Mouse (Mus musculus): Measurements from ENCODE around the gene Hba-x. TPM values are rescaled to one million over a fixed set of nuclear protein-coding genes. Genes with fewer than 3 reads are reported as not detected.
A peak's percentile ranks its signal among the peaks of the same experiment; 100 is the strongest.

Gene Hba-x
- polyA plus RNA-seq, 1 experiment from 2014 or later = 2,528 TPM

- Histone ChIP-seq H3K27ac (no peak overlapping the region; the same call in 1 of the 2 replicates), H3K4me1 (peaks cover 15% of the 10 kb centered on the region), H3K27me3 (ENCODE audit: low read depth, poor library complexity, severe bottlenecking) (no peaks in the 10 kb centered on the region), H3K4me3 (no peak overlapping the region), H3K36me3 (peaks cover 43% of the 10 kb centered on the region), H3K9me3 (replicated peaks) (no peaks in the 10 kb centered on the region)
- 74% methylated on average over 10 of the region's 10 CpGs for whole genome bisulfite sequencing
- no peak for DNase-seq (ENCODE audit: low spot score)
These were observed 13.4 kb upstream of the Hba-x start for GRCm38 (mm10) chr11:32262674-32263415.

- Histone ChIP-seq H3K27ac (peak overlapping the region; percentile 36; the same call in 1 of the 2 replicates), H3K27me3 (ENCODE audit: low read depth, poor library complexity, severe bottlenecking) (no peaks in the 10 kb centered on the region; the same call in 1 of the 2 replicates), H3K36me3 (peaks cover 25% of the 10 kb centered on the region), H3K4me3 (no peak overlapping the region), H3K4me1 (peaks cover 19% of the 10 kb centered on the region), H3K9me3 (replicated peaks) (no peaks in the 10 kb centered on the region)
- 93% methylated on average over 3 of the region's 3 CpGs for WGBS
- DNase-seq (ENCODE audit: low spot score) = no peak
These were observed 11.0 kb upstream of the Hba-x start for GRCm38 (mm10) chr11:32265117-32265738.

- Histone ChIP-seq H3K9me3 (replicated peaks) (no peaks in the 10 kb centered on the region), H3K36me3 (peaks cover 15% of the 10 kb centered on the region), H3K4me3 (no peak overlapping the region), H3K4me1 (peaks cover 19% of the 10 kb centered on the region), H3K27me3 (ENCODE audit: low read depth, poor library complexity, severe bottlenecking) (no peaks in the 10 kb centered on the region; the same call in 1 of the 2 replicates), H3K27ac (peak overlapping the region; percentile 0; the same call in 1 of the 2 replicates)
- WGBS = 92% methylated on average over 6 of the region's 6 CpGs
- DNase-seq (ENCODE audit: low spot score) = no peak
These were observed 10.0 kb upstream of the Hba-x start for GRCm38 (mm10) chr11:32266194-32266593.

GRCm38 (mm10) chr11:32266776-32267175 is 9.4 kb upstream of the Hba-x start:
- Histone ChIP-seq H3K9me3 (replicated peaks) (no peaks in the 10 kb centered on the region), H3K27me3 (ENCODE audit: low read depth, poor library complexity, severe bottlenecking) (no peaks in the 10 kb centered on the region; the same call in 1 of the 2 replicates), H3K4me1 (peaks cover 19% of the 10 kb centered on the region), H3K36me3 (peaks cover 11% of the 10 kb centered on the region), H3K27ac (peak overlapping the region; percentile 98), H3K4me3 (peak overlapping the region; percentile 84)
- WGBS = 35% methylated on average over 6 of the region's 6 CpGs
- no peak for DNase-seq (ENCODE audit: low spot score)

- peak within 1 kb of the TSS; percentile 98 for H3K27ac ChIP-seq
- H3K4me1 ChIP-seq = peaks cover 19% of the 10 kb centered on the region
- WGBS = under 1% methylated on average over 54 of the region's 54 CpGs
- no peaks in the 10 kb centered on the region; the same call in 1 of the 2 replicates for H3K27me3 ChIP-seq (ENCODE audit: low read depth, poor library complexity, severe bottlenecking)
- H3K4me3 ChIP-seq = peak within 1 kb of the TSS; percentile 84
- peak; percentile 96 for DNase-seq (ENCODE audit: low spot score)
- H3K9me3 ChIP-seq (replicated peaks) = no peaks in the 10 kb centered on the region
- H3K36me3 ChIP-seq = peaks cover 6% of the 10 kb centered on the region
These were observed 8.9 kb upstream of the Hba-x start, which contains the start of gene Nprl3 for GRCm38 (mm10) chr11:32267188-32267884. Gene Nprl3 (minus strand): TSS chr11:32267707.

- no peaks in the 10 kb centered on the region for H3K36me3 ChIP-seq
- WGBS = 33% methylated on average over 5 of the region's 5 CpGs
- H3K27me3 ChIP-seq (ENCODE audit: low read depth, poor library complexity, severe bottlenecking) = no peaks in the 10 kb centered on the region; the same call in 1 of the 2 replicates
- peak overlapping the region; percentile 84 for H3K4me3 ChIP-seq
- peak overlapping the region; percentile 98 for H3K27ac ChIP-seq
- DNase-seq (ENCODE audit: low spot score) = no peak
- H3K4me1 ChIP-seq = peaks cover 13% of the 10 kb centered on the region
- H3K9me3 ChIP-seq (replicated peaks) = no peaks in the 10 kb centered on the region
These were observed 8.2 kb upstream of the Hba-x start for GRCm38 (mm10) chr11:32267964-32268363.

GRCm38 (mm10) chr11:32268952-32269351 is 7.2 kb upstream of the Hba-x start:
- Histone ChIP-seq H3K27ac (no peak overlapping the region), H3K4me3 (no peak overlapping the region), H3K36me3 (no peaks in the 10 kb centered on the region), H3K4me1 (peaks cover 13% of the 10 kb centered on the region), H3K27me3 (ENCODE audit: low read depth, poor library complexity, severe bottlenecking) (no peaks in the 10 kb centered on the region; the same call in 1 of the 2 replicates), H3K9me3 (replicated peaks) (no peaks in the 10 kb centered on the region)
- DNase-seq (ENCODE audit: low spot score) = no peak
- WGBS = 80% methylated on average over 5 of the region's 5 CpGs

- no peaks in the 10 kb centered on the region for H3K36me3 ChIP-seq
- H3K9me3 ChIP-seq (replicated peaks) = no peaks in the 10 kb centered on the region
- peaks cover under 1% of the 10 kb centered on the region; the same call in 1 of the 2 replicates for H3K27me3 ChIP-seq (ENCODE audit: low read depth, poor library complexity, severe bottlenecking)
- no peak overlapping the region for H3K4me3 ChIP-seq
- 54% methylated on average over 4 of the region's 4 CpGs for WGBS
- H3K4me1 ChIP-seq = peaks cover 10% of the 10 kb centered on the region
- no peak overlapping the region for H3K27ac ChIP-seq
- DNase-seq (ENCODE audit: low spot score) = no peak
These were observed 5.0 kb upstream of the Hba-x start for GRCm38 (mm10) chr11:32271178-32271577.

GRCm38 (mm10) chr11:32277736-32278457 is 1.7 kb downstream of the Hba-x start:
- WGBS = 66% methylated on average over 21 of the region's 21 CpGs
- H3K4me3 ChIP-seq = no peak overlapping the region
- no peak overlapping the region for H3K27ac ChIP-seq
- DNase-seq (ENCODE audit: low spot score) = no peak
- H3K36me3 ChIP-seq = no peaks in the 10 kb centered on the region
- H3K4me1 ChIP-seq = no peaks in the 10 kb centered on the region
- H3K9me3 ChIP-seq (replicated peaks) = no peaks in the 10 kb centered on the region
- peaks cover 40% of the 10 kb centered on the region for H3K27me3 ChIP-seq (ENCODE audit: low read depth, poor library complexity, severe bottlenecking)

- Histone ChIP-seq H3K36me3 (no peaks in the 10 kb centered on the region), H3K27me3 (ENCODE audit: low read depth, poor library complexity, severe bottlenecking) (peaks cover 40% of the 10 kb centered on the region), H3K4me1 (no peaks in the 10 kb centered on the region), H3K9me3 (replicated peaks) (no peaks in the 10 kb centered on the region), H3K4me3 (no peak overlapping the region), H3K27ac (no peak overlapping the region)
- no peak for DNase-seq (ENCODE audit: low spot score)
- 82% methylated on average over 12 of the region's 12 CpGs for WGBS
These were observed 2.3 kb downstream of the Hba-x start for GRCm38 (mm10) chr11:32278458-32278957.

GRCm38 (mm10) chr11:32280646-32281045 is 4.4 kb downstream of the Hba-x start:
- H3K4me3 ChIP-seq = no peak overlapping the region
- H3K4me1 ChIP-seq = no peaks in the 10 kb centered on the region
- no peak for DNase-seq (ENCODE audit: low spot score)
- no peaks in the 10 kb centered on the region for H3K36me3 ChIP-seq
- H3K27me3 ChIP-seq (ENCODE audit: low read depth, poor library complexity, severe bottlenecking) = peaks cover 40% of the 10 kb centered on the region
- H3K9me3 ChIP-seq (replicated peaks) = no peaks in the 10 kb centered on the region
- 74% methylated on average over 2 of the region's 2 CpGs for WGBS
- no peak overlapping the region for H3K27ac ChIP-seq

All from limb, embryonic 10.5 days (tissue).